Mouse (Mus musculus) spleen, adult 12 weeks (tissue): ENCODE data around the gene Nek11.

Experiments used
- DNase-seq: peaks from one replicate; pipeline ENCODE4 v3.0.0; 2022; ENCODE audit warnings: low spot score

The Nek11 gene

GRCm38 (mm10) chr9:105312686-105313085, 82.6 kb downstream of the Nek11 start:
- DNase-seq: no peak

GRCm38 (mm10) chr9:105309553-105310281, 85.6 kb downstream of the Nek11 start:
- no peak for DNase-seq

GRCm38 (mm10) chr9:105306042-105306441, 89.3 kb downstream of the Nek11 start:
- DNase-seq: no peak

- no peak for DNase-seq
Measured at GRCm38 (mm10) chr9:105302230-105302629, 93.1 kb downstream of the Nek11 start.

- DNase-seq: no peak
Measured at GRCm38 (mm10) chr9:105301396-105301795, 93.9 kb downstream of the Nek11 start.

GRCm38 (mm10) chr9:105300738-105301325, 94.5 kb downstream of the Nek11 start:
- no peak for DNase-seq

- DNase-seq: no peak
Measured at GRCm38 (mm10) chr9:105284670-105285069, 110.7 kb downstream of the Nek11 start.

GRCm38 (mm10) chr9:105282725-105283124, 112.6 kb downstream of the Nek11 start:
- no peak for DNase-seq

- no peak for DNase-seq
Measured at GRCm38 (mm10) chr9:105274925-105275324, 120.4 kb downstream of the Nek11 start.

- no peak for DNase-seq
Measured at GRCm38 (mm10) chr9:105274286-105274685, 121.0 kb downstream of the Nek11 start.

GRCm38 (mm10) chr9:105272241-105272640, 123.1 kb downstream of the Nek11 start:
- no peak for DNase-seq

GRCm38 (mm10) chr9:105263140-105263539, 132.2 kb downstream of the Nek11 start:
- no peak for DNase-seq

- no peak for DNase-seq
Measured at GRCm38 (mm10) chr9:105257668-105258067, 137.7 kb downstream of the Nek11 start.

GRCm38 (mm10) chr9:105254076-105254475, 141.2 kb downstream of the Nek11 start:
- no peak for DNase-seq

GRCm38 (mm10) chr9:105252349-105253041, 142.8 kb downstream of the Nek11 start:
- DNase-seq: no peak

- no peak for DNase-seq
Measured at GRCm38 (mm10) chr9:105251256-105251655, 144.1 kb downstream of the Nek11 start.

- DNase-seq: no peak
Measured at GRCm38 (mm10) chr9:105244024-105244423, 151.3 kb downstream of the Nek11 start.

GRCm38 (mm10) chr9:105214434-105214833, 180.9 kb downstream of the Nek11 start:
- no peak for DNase-seq

- DNase-seq: no peak
Measured at GRCm38 (mm10) chr9:105200305-105200704, 195.0 kb downstream of the Nek11 start.

GRCm38 (mm10) chr9:105186725-105187124, 208.6 kb downstream of the Nek11 start:
- no peak for DNase-seq

GRCm38 (mm10) chr9:105182392-105182791, 212.9 kb downstream of the Nek11 start:
- no peak for DNase-seq

GRCm38 (mm10) chr9:105144992-105145391, 250.3 kb downstream of the Nek11 start, which contains the start of gene 1700080E11Rik:
TSS of gene 1700080E11Rik (minus strand) at chr9:105145092.
- DNase-seq: no peak

GRCm38 (mm10) chr9:105139204-105139603, 256.1 kb downstream of the Nek11 start:
- DNase-seq: no peak
